Mouse (Mus musculus): ENCODE results near the gene Mcoln2.

DNA sequence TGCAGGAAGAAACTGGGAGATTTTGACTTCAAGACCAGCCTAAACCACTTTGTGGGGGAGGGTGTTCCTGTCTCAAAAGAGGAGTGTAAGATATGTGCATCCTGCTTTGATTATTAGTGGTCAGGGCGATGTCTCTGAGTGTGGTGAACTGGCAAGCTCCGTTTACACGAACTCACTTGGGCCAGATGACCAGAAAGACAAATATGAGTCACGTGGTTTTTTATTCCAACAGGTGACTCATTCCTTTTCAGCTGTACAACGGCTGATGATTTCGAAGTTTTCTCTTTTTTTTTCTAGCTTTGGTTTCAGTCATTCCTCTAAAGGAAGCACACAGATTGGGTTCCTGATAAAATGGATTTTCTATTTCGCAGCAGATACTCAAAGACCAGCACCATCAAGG, 27.7 kb downstream of the Mcoln2 start:
- TF ChIP-seq CTCF (IDR thresholded peaks at IDR 0.05; ENCODE audit: insufficient read depth, low read length) (no peak), POLR2A (IDR thresholded peaks at IDR 0.05; ENCODE audit: borderline replicate concordance, extremely low read depth, low read depth, low read length) (no peak)

Measured in lung, adult 2 months (tissue).